Mouse (Mus musculus) midbrain, postnatal 0 days (tissue): ENCODE measurements around the gene Dbn1. TPM values are rescaled to one million over a fixed set of nuclear protein-coding genes. Genes with fewer than 3 reads are reported as not detected.

Experiments used
- ATAC-seq: fragments of 200-750 bp; cut with Nextera tagmentation; 2 replicates; pipeline ENCODE4 v1.8.0; 2017; ENCODE audit warnings: moderate number of reproducible peaks, mild to moderate bottlenecking, moderate TSS enrichment, moderate library complexity; ENCODE audit not compliant: low FRiP score
- DNase-seq: peaks from one replicate; pipeline ENCODE4 v3.0.0-alpha.2; 2015; ENCODE audit warnings: low spot score
- H3K27ac ChIP-seq: fragments of 300-500 bp; sonication (generic); 2 replicates; pipeline ENCODE4 v1.5.1; 2014; ENCODE audit warnings: low read depth, mild to moderate bottlenecking, low read length, mixed read lengths
- H3K27me3 ChIP-seq: fragments of 300-500 bp; sonication (generic); 2 replicates; pipeline ENCODE4 v1.6.1; 2014; ENCODE audit warnings: low read length, control low read depth, mixed read lengths; ENCODE audit not compliant: insufficient read depth
- H3K36me3 ChIP-seq: fragments of 300-500 bp; sonication (generic); 2 replicates; pipeline ENCODE4 v1.6.1; 2014; ENCODE audit warnings: low read length, control low read depth, mixed read lengths; ENCODE audit not compliant: insufficient read depth
- H3K4me1 ChIP-seq: fragments of 300-500 bp; sonication (generic); 2 replicates; pipeline ENCODE4 v1.6.1; 2014; ENCODE audit warnings: mild to moderate bottlenecking, control low read depth, antibody characterized with exemption, low read length, mixed read lengths; ENCODE audit not compliant: insufficient read depth
- H3K4me2 ChIP-seq: fragments of 300-500 bp; sonication (generic); 2 replicates; pipeline ENCODE4 v1.6.1; 2014; ENCODE audit warnings: low read depth, mild to moderate bottlenecking, low read length, mixed read lengths; ENCODE audit not compliant: poor library complexity, severe bottlenecking
- H3K4me3 ChIP-seq: fragments of 300-500 bp; sonication (generic); 2 replicates; pipeline ENCODE4 v1.5.1; 2014; ENCODE audit warnings: low read depth, mild to moderate bottlenecking, low read length, moderate library complexity
- H3K9ac ChIP-seq: fragments of 300-500 bp; sonication (generic); replicated peaks from 2 replicates; pipeline ENCODE4 v1.6.1; 2014; ENCODE audit warnings: mild to moderate bottlenecking, low read length, moderate library complexity, mixed read lengths; ENCODE audit not compliant: poor library complexity, severe bottlenecking
- H3K9me3 ChIP-seq: fragments of 300-500 bp; sonication (generic); 2 replicates; pipeline ENCODE4 v1.6.1; 2016; ENCODE audit warnings: low read length, control low read depth
- CTCF ChIP-seq: IDR thresholded peaks from 2 replicates; pipeline ENCODE4 v1.5.1; 2016; ENCODE audit warnings: antibody characterized with exemption, mild to moderate bottlenecking
- WGBS: fragments of 180-500 bp; shearing (Covaris S2); extraction: QIAGEN DNeasy Blood & Tissue Kit; methylation state at CpG from one replicate; pipeline ENCODE4 v1.1.7; 2014; 5-methylcytosine and 5-hydroxymethylcytosine counted together
- polyA plus RNA-seq: library from polyadenylated mRNA; unstranded; fragments of >200 nt; fragmentation: Nextera tagmentation; extraction: Ambion mirVana; gene quantifications from 2 replicates; pipeline ENCODE4 v1.2.1, GENCODE M21; 2015
- total RNA-seq: library from RNA; depleted of rRNA; stranded (reverse); fragments of >200 nt; gene quantifications from 2 replicates; pipeline ENCODE4 v1.2.3, GENCODE M21; 2014

The Dbn1 gene
- total and polyA plus RNA-seq, 2 experiments from 2014 or later = 484 to 510 TPM

GRCm38 (mm10) chr13:55505810-55506209, 17.9 kb upstream of the Dbn1 start:
- ATAC-seq = no peak
- Histone ChIP-seq H3K36me3 (peaks cover 58% of the 10 kb centered on the region), H3K9me3 (no peaks in the 10 kb centered on the region), H3K27me3 (no peaks in the 10 kb centered on the region), H3K4me1 (no peaks in the 10 kb centered on the region), H3K27ac (no peak overlapping the region), H3K4me3 (no peak overlapping the region), H3K4me2 (no peak overlapping the region), H3K9ac (no peak overlapping the region)
- WGBS = 97% methylated on average over 8 of the region's 9 CpGs
- no peak for DNase-seq
- TF ChIP-seq CTCF = no peak

- Histone ChIP-seq H3K27me3 (no peaks in the 10 kb centered on the region), H3K36me3 (peaks cover 56% of the 10 kb centered on the region), H3K9me3 (no peaks in the 10 kb centered on the region), H3K9ac (no peak overlapping the region), H3K27ac (no peak overlapping the region), H3K4me3 (no peak overlapping the region), H3K4me2 (no peak overlapping the region), H3K4me1 (no peaks in the 10 kb centered on the region)
- ATAC-seq (no peak), DNase-seq (no peak)
- 83% methylated on average over 5 of the region's 5 CpGs for WGBS
- TF ChIP-seq CTCF = no peak
Observed at GRCm38 (mm10) chr13:55504390-55504789, 16.5 kb upstream of the Dbn1 start.

GRCm38 (mm10) chr13:55502405-55502804, 14.5 kb upstream of the Dbn1 start:
- Histone ChIP-seq H3K27ac (no peak overlapping the region), H3K4me1 (no peaks in the 10 kb centered on the region), H3K4me2 (no peak overlapping the region), H3K9ac (no peak overlapping the region), H3K9me3 (no peaks in the 10 kb centered on the region), H3K36me3 (peaks cover 44% of the 10 kb centered on the region), H3K27me3 (no peaks in the 10 kb centered on the region), H3K4me3 (no peak overlapping the region)
- DNase-seq = no peak
- TF ChIP-seq CTCF = no peak
- ATAC-seq = no peak
- 84% methylated on average over 8 of the region's 8 CpGs for WGBS

- Histone ChIP-seq H3K9me3 (no peaks in the 10 kb centered on the region), H3K27ac (no peak overlapping the region), H3K36me3 (peaks cover 27% of the 10 kb centered on the region), H3K27me3 (no peaks in the 10 kb centered on the region), H3K4me3 (no peak overlapping the region), H3K4me2 (no peak overlapping the region), H3K9ac (no peak overlapping the region), H3K4me1 (no peaks in the 10 kb centered on the region; the same call in none of the 2 replicates)
- 83% methylated on average over 10 of the region's 10 CpGs for WGBS
- ATAC-seq = no peak
- no peak for DNase-seq
- TF ChIP-seq CTCF = no peak
Observed at GRCm38 (mm10) chr13:55500575-55500974, 12.7 kb upstream of the Dbn1 start.

- Histone ChIP-seq H3K9ac (no peak overlapping the region), H3K4me2 (no peak overlapping the region), H3K4me1 (peaks cover 4% of the 10 kb centered on the region), H3K9me3 (no peaks in the 10 kb centered on the region), H3K36me3 (peaks cover 18% of the 10 kb centered on the region), H3K4me3 (no peak overlapping the region), H3K27ac (no peak overlapping the region), H3K27me3 (no peaks in the 10 kb centered on the region)
- no peak for DNase-seq
- no peak for ATAC-seq
- WGBS = 57% methylated on average over 11 of the region's 11 CpGs
- TF ChIP-seq CTCF = no peak
Observed at GRCm38 (mm10) chr13:55498906-55499305, 11.0 kb upstream of the Dbn1 start.

GRCm38 (mm10) chr13:55496661-55497060, 8.8 kb upstream of the Dbn1 start:
- Histone ChIP-seq H3K9me3 (no peaks in the 10 kb centered on the region), H3K27me3 (no peaks in the 10 kb centered on the region), H3K27ac (no peak overlapping the region), H3K36me3 (peaks cover 6% of the 10 kb centered on the region; the same call in 1 of the 2 replicates), H3K4me3 (no peak overlapping the region), H3K4me2 (no peak overlapping the region), H3K9ac (no peak overlapping the region), H3K4me1 (peaks cover 4% of the 10 kb centered on the region)
- no peak for ATAC-seq
- no peak for TF ChIP-seq CTCF
- WGBS = 87% methylated on average over 6 of the region's 6 CpGs
- DNase-seq = no peak
